Mouse (Mus musculus) liver, embryonic 14.5 days (tissue): ENCODE results near the gene Spock1. TPM values are rescaled to one million over a fixed set of nuclear protein-coding genes. Genes with fewer than 3 reads are reported as not detected.

Experiments
- ATAC-seq: fragments of 200-750 bp; cut with Nextera tagmentation; 2 replicates; pipeline ENCODE4 v1.8.0; 2017; ENCODE audit warnings: moderate number of reproducible peaks, mild to moderate bottlenecking, moderate library complexity; ENCODE audit not compliant: insufficient read depth
- DNase-seq, 3 experiments: peaks; one replicate each; pipeline ENCODE4 v3.0.0-alpha.2; 2012 to 2013; ENCODE audit warnings: low read depth in 3 of 3, low spot score in 3 of 3
- H3K27ac ChIP-seq: fragments of 300-500 bp; sonication (generic); 2 replicates; pipeline ENCODE4 v1.5.1; 2014; ENCODE audit warnings: moderate library complexity, mild to moderate bottlenecking, control low read depth, inconsistent platforms
- H3K27me3 ChIP-seq: fragments of 300-500 bp; sonication (generic); 2 replicates; pipeline ENCODE4 v1.6.1; 2014; ENCODE audit warnings: mild to moderate bottlenecking, low read length, moderate library complexity; ENCODE audit not compliant: control insufficient read depth, insufficient read depth
- H3K36me3 ChIP-seq: fragments of 300-500 bp; sonication (generic); replicated peaks from 2 replicates; pipeline ENCODE4 v1.6.1; 2014; ENCODE audit warnings: low read depth; ENCODE audit not compliant: control insufficient read depth, insufficient read depth
- H3K4me1 ChIP-seq, 2 experiments: fragments of 200-500 bp in 1 of 2; fragments of 300-500 bp in 1 of 2; sonication (generic) in 1 of 2; replicated peaks; 2 replicates each; pipeline ENCODE4 v1.6.1; 2012 to 2014; ENCODE audit warnings: antibody characterized with exemption in 1 of 2, inconsistent platforms in 1 of 2, low read length in 1 of 2; ENCODE audit not compliant: control insufficient read depth in 2 of 2, insufficient read depth in 2 of 2
- H3K4me2 ChIP-seq: fragments of 300-500 bp; sonication (generic); 2 replicates; pipeline ENCODE4 v1.6.1; 2014; ENCODE audit warnings: low read depth, mild to moderate bottlenecking, control low read depth, moderate library complexity
- H3K4me3 ChIP-seq, 2 experiments: fragments of 200-500 bp in 1 of 2; fragments of 300-500 bp in 1 of 2; sonication (generic) in 1 of 2; 2 replicates each; pipeline ENCODE4 v1.5.1; 2012 to 2014; ENCODE audit warnings: low read depth in 2 of 2, low read length in 2 of 2, mild to moderate bottlenecking in 2 of 2, control low read depth in 1 of 2, inconsistent platforms in 1 of 2, moderate library complexity in 1 of 2; ENCODE audit not compliant: insufficient read depth in 1 of 2
- H3K9ac ChIP-seq: fragments of 300-500 bp; sonication (generic); replicated peaks from 2 replicates; pipeline ENCODE4 v1.6.1; 2014; ENCODE audit warnings: mild to moderate bottlenecking, control low read depth, moderate library complexity
- H3K9me3 ChIP-seq: fragments of 300-500 bp; sonication (generic); 2 replicates; pipeline ENCODE4 v1.6.1; 2016; ENCODE audit warnings: low read length, mixed read lengths; ENCODE audit not compliant: control insufficient read depth
- CTCF ChIP-seq: IDR thresholded peaks from 2 replicates; pipeline ENCODE4 v1.5.1; 2016; ENCODE audit warnings: antibody characterized with exemption, low read depth, control low read depth
- EP300 ChIP-seq: IDR thresholded peaks from 2 replicates; pipeline ENCODE4 v1.6.1; 2016; ENCODE audit warnings: antibody characterized with exemption, low read depth
- WGBS: fragments of 180-500 bp; shearing (Covaris S2); extraction: QIAGEN DNeasy Blood & Tissue Kit; methylation state at CpG from one replicate; pipeline ENCODE4 v1.1.7; 2014; ENCODE audit not compliant: insufficient replicate concordance; 5-methylcytosine and 5-hydroxymethylcytosine counted together
- polyA plus RNA-seq, 2 experiments: library from polyadenylated mRNA; depleted of rRNA in 1 of 2; stranded (reverse) in 1 of 2; unstranded in 1 of 2; fragments of >200 nt; fragmentation: Nextera tagmentation in 1 of 2; extraction: Ambion mirVana in 1 of 2; gene quantifications; 2 replicates each; pipeline versions ENCODE4 v1.2.1 to v1.2.3; 2012 to 2014

Spock1 gene
- polyA plus RNA-seq, 2 experiments: 0.06 TPM; not detected in 1

DNA sequence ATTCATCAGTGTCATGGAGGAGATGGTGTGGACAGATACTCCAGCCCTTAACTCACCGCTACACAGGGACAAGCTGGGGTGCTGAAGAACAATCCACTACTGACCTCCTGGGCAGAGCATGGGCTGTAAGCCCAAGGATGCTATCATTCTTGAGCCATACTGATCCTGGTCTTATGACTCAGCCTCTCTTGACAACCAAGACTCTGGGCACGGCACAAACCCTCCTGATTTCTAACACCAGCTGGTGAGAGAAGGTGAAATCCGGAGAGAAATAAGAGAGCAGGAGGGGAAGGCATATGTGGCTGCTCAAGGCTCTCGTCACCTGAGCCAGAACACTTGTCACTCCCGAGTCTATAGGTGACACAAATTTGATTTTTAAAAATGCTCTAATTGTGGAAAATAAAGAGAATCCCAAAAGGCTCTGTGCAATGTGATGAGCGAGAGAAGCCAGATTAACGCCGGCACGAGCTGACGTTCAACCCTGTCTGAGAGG is 271.0 kb downstream of the Spock1 start:
- Histone ChIP-seq H3K4me3 (no peak overlapping the region), H3K9me3 (no peaks in the 10 kb centered on the region), H3K27me3 (no peaks in the 10 kb centered on the region), H3K4me1 (no peaks in the 10 kb centered on the region; a peak in 1 of 4 replicates), H3K27ac (no peak overlapping the region), H3K9ac (no peak overlapping the region), H3K36me3 (no peaks in the 10 kb centered on the region), H3K4me2 (no peak overlapping the region)
- TF ChIP-seq CTCF (no peak), EP300 (no peak)
- DNase-seq: no peak
- 67% methylated on average over 10 of the region's 10 CpGs for WGBS
- ATAC-seq: no peak

- 59% methylated on average over 10 of the region's 10 CpGs for WGBS
- no peaks in the 10 kb centered on the region for H3K36me3 ChIP-seq
- DNase-seq (no peak), ATAC-seq (no peak)
- H3K4me2 ChIP-seq: no peak overlapping the region
- H3K4me1 ChIP-seq: no peaks in the 10 kb centered on the region; a peak in 1 of 4 replicates
- no peaks in the 10 kb centered on the region for H3K9me3 ChIP-seq
- H3K9ac ChIP-seq: no peak overlapping the region
- H3K4me3 ChIP-seq: no peak overlapping the region
- H3K27me3 ChIP-seq: no peaks in the 10 kb centered on the region
- no peak for TF ChIP-seq CTCF
- no peak for TF ChIP-seq EP300
- no peak overlapping the region for H3K27ac ChIP-seq
Measured at GRCm38 (mm10) chr13:57636196-57637015, 271.7 kb downstream of the Spock1 start.

- H3K4me3 ChIP-seq: no peak overlapping the region
- no peak overlapping the region for H3K4me2 ChIP-seq
- no peaks in the 10 kb centered on the region for H3K9me3 ChIP-seq
- no peaks in the 10 kb centered on the region for H3K27me3 ChIP-seq
- ATAC-seq (no peak), DNase-seq (no peak)
- no peak overlapping the region for H3K27ac ChIP-seq
- TF ChIP-seq CTCF (no peak), EP300 (no peak)
- H3K9ac ChIP-seq: no peak overlapping the region
- H3K36me3 ChIP-seq: no peaks in the 10 kb centered on the region
- 59% methylated on average over 4 of the region's 4 CpGs for WGBS
- peaks cover 3 to 20% of the 10 kb centered on the region in 2 experiments; a peak in 3 of 4 replicates for H3K4me1 ChIP-seq
Measured at GRCm38 (mm10) chr13:57630532-57630931, 277.6 kb downstream of the Spock1 start.

- 27% methylated on average over 8 of the region's 8 CpGs for WGBS
- no peaks in the 10 kb centered on the region for H3K27me3 ChIP-seq
Measured at GRCm38 (mm10) chr13:57628218-57628617, 279.9 kb downstream of the Spock1 start.

GRCm38 (mm10) chr13:57626434-57626833 is 281.7 kb downstream of the Spock1 start:
- WGBS: 82% methylated on average over 9 of the region's 9 CpGs
- Histone ChIP-seq H3K4me2 (no peak overlapping the region), H3K36me3 (no peaks in the 10 kb centered on the region), H3K27ac (no peak overlapping the region), H3K4me1 (peaks cover 3 to 20% of the 10 kb centered on the region in 2 experiments; a peak in 3 of 4 replicates), H3K27me3 (no peaks in the 10 kb centered on the region), H3K9me3 (no peaks in the 10 kb centered on the region), H3K4me3 (no peak overlapping the region), H3K9ac (no peak overlapping the region)
- TF ChIP-seq EP300 (no peak), CTCF (no peak)
- DNase-seq (no peak), ATAC-seq (no peak)

More at GRCm38 (mm10) chr13:57628218-57628617, 279.9 kb downstream of the Spock1 start:
- H3K9ac ChIP-seq: no peak overlapping the region
- H3K4me1 ChIP-seq: peaks cover 3 to 20% of the 10 kb centered on the region in 2 experiments; a peak in 3 of 4 replicates
- ATAC-seq (peak; percentile 86), DNase-seq (peak; percentile 43 to 52 (median 50))
- H3K27ac ChIP-seq: no peak overlapping the region
- H3K4me3 ChIP-seq: no peak overlapping the region
- no peaks in the 10 kb centered on the region for H3K36me3 ChIP-seq
- H3K4me2 ChIP-seq: no peak overlapping the region
- no peaks in the 10 kb centered on the region for H3K9me3 ChIP-seq
- TF ChIP-seq CTCF (no peak), EP300 (peak; percentile 81)
